Mouse (Mus musculus): ENCODE data around the gene Sphk1. TPM values are rescaled to one million over a fixed set of nuclear protein-coding genes. Genes with fewer than 3 reads are reported as not detected.

Gene Sphk1
- polyA plus RNA-seq, 1 experiment from 2014 or later, result 2.7 TPM

DNA sequence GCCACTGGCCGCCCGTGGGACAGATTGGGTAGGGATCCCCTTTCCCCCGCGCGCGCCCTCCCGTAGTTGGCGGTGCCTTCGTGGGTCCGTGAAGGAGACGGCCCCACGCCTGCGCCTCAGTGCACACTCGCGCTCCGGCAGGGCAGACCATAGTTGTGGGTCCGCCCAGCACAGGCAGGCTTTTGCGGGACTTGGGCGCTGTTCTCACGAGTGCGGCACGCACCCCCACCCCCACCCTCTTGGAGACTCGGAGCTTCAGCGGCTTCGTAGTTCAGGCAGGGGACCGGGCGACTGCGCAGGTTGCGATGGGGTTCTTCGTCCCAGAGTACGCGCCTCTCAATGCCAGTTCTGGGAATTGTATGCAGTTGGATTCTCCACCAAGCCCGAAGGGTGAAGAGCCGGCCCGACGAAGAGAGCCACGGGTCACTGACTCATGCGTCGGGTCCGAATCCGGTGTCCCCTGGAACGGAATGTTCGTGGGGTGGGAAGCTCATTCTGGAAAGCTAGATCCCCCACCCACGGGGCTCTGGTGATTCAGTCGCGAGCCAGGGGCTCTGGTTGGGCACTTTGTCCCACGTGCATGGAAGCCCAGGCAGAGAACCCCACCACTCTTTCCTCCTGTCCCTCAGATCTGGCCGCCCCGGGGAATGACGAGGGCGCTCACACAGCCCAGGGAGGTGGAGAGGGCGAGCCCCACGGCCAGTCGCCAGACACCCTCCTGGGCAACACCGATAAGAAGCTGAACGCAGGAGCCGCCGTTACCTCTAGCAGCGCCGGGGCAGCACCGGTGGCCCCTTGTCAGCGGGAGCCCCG, 2.8 kb downstream of the Sphk1 start:
- Histone ChIP-seq H3K27me3 (ENCODE audit: insufficient read depth, poor library complexity, severe bottlenecking) (peaks cover 64% of the 10 kb centered on the region), H3K4me3 (peak overlapping the region; percentile 72), H3K27ac (peak overlapping the region; percentile 65), H3K36me3 (peaks cover 11% of the 10 kb centered on the region), H3K4me1 (peaks cover 74% of the 10 kb centered on the region), H3K9me3 (no peaks in the 10 kb centered on the region)
- WGBS, result 1% methylated on average over 63 of the region's 63 CpGs
- peak; percentile 87 for DNase-seq (ENCODE audit: low spot score)

DNA sequence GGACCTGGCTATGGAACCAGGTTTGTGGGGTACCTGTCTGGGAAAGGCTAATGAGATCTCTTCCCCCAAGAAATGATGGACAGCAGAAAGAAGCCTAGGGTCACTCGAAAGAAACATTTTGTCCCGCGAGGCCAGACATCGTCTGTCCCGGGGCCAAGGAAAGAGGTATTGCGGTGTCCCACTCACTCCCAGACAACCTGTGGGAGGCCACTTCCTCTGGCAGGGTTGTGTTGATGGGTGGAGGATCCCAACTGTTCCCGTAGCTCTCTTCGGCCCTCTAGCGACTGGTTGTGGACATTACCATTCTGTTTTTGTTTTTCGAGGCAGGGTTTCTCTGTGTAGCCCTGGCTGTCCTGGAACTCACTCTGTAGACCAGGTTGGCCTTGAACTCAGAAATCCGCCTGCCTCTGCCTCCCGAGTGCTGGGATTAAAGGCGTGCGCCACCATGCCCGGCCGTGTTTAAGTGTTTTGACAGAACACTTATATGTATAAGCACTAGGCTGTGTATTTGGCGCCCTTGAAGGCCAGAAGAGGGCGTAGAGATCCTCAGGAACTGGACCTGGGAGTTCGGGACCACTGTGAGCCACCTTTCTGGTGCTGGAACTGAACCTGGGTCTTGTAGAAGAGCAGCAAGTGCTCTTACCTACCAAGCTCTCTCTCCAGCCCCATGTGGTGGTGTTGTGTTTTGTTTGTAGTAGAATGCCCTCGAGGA, 3.6 kb downstream of the Sphk1 start:
- Histone ChIP-seq H3K4me3 (peak overlapping the region; percentile 72), H3K4me1 (peaks cover 80% of the 10 kb centered on the region), H3K36me3 (peaks cover 19% of the 10 kb centered on the region), H3K27me3 (ENCODE audit: insufficient read depth, poor library complexity, severe bottlenecking) (peaks cover 62% of the 10 kb centered on the region), H3K27ac (peak overlapping the region; percentile 65; the same call in 1 of the 2 replicates), H3K9me3 (no peaks in the 10 kb centered on the region)
- peak; percentile 92 for DNase-seq (ENCODE audit: low spot score)
- WGBS, result 17% methylated on average over 20 of the region's 20 CpGs

DNA sequence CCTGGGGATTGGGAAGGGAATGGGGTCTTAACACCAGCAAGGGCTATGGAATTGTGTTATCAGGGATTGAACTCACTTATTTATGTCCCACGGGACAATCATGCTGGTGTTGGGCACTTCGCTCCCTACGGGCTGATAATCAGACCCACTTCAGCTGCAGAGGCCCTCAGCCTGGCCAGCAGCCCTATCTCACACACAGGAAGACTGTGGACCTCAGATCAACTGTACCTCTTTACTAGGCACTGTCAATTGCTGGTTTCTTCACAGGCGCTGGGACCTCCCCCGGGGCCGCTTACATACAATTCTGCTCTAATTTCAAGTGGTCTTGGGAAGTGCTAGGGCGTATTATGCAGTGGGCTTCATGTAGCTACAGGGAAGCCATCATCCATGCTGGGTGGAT, 6.0 kb downstream of the Sphk1 start:
- Histone ChIP-seq H3K4me3 (no peak overlapping the region), H3K4me1 (peaks cover 63% of the 10 kb centered on the region), H3K9me3 (no peaks in the 10 kb centered on the region), H3K27ac (0 out of 2 replicates have a peak overlapping the region, but pooled peaks have one; percentile 31), H3K27me3 (ENCODE audit: insufficient read depth, poor library complexity, severe bottlenecking) (peaks cover 42% of the 10 kb centered on the region), H3K36me3 (peaks cover 43% of the 10 kb centered on the region)
- 59% methylated on average over 7 of the region's 7 CpGs for WGBS
- DNase-seq (ENCODE audit: low spot score), result no peak

DNA sequence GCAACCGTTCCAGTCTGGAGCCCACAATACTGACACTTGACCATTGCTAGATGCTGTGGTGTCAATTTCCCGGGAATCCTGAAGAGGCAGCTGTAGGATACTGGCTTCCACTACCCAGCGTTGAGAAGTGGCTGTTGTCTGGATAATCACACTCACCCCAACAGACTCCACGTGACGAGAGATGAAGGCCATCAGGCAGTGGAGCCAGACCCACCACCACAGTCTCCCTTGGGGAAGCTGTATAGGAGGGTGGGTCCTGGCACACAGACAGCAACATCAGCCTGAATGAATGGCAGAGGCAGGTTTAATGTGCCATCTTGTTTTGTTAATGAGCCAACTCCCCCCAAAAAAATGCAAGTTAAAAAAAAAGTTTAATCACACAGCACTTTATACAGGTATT, 6.7 kb downstream of the Sphk1 start:
- 46% methylated on average over 5 of the region's 5 CpGs for WGBS
- Histone ChIP-seq H3K4me1 (peaks cover 56% of the 10 kb centered on the region), H3K27ac (0 out of 2 replicates have a peak overlapping the region, but pooled peaks have one; percentile 31), H3K27me3 (ENCODE audit: insufficient read depth, poor library complexity, severe bottlenecking) (peaks cover 35% of the 10 kb centered on the region), H3K36me3 (peaks cover 50% of the 10 kb centered on the region), H3K9me3 (no peaks in the 10 kb centered on the region), H3K4me3 (no peak overlapping the region)
- no peak for DNase-seq (ENCODE audit: low spot score)

DNA sequence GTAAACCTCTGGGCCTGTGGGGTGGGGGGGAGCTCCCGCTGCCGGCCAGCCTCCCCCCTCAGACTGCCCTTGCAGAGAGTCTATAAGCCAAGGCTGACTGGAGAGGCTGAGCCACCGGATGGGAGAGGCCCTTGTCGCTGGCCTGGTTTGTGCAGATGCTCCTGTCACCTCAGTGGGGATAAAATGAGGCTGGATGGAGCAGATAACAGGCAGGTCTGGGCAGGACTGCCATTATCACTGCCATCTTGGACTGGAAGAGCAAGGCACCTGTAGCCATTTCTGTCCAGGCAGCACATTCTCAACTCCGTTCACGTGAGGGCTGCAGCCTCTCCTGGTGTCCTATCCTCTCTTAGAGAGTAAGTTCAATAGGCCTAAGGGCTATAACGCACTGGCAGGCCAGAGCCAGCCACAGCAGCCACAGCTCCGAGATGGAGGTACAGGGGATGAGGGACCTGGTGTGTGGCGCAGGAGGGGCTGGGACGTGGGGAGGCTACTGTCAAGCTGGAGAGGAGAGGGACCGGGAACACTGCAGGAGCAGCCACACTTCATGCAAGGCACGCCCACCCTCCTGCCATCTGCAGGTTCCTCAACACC, 7.5 kb downstream of the Sphk1 start:
- Histone ChIP-seq H3K36me3 (peaks cover 58% of the 10 kb centered on the region), H3K4me3 (no peak overlapping the region), H3K9me3 (no peaks in the 10 kb centered on the region), H3K4me1 (peaks cover 48% of the 10 kb centered on the region), H3K27ac (no peak overlapping the region), H3K27me3 (ENCODE audit: insufficient read depth, poor library complexity, severe bottlenecking) (peaks cover 27% of the 10 kb centered on the region)
- 79% methylated on average over 12 of the region's 12 CpGs for WGBS
- no peak for DNase-seq (ENCODE audit: low spot score)

DNA sequence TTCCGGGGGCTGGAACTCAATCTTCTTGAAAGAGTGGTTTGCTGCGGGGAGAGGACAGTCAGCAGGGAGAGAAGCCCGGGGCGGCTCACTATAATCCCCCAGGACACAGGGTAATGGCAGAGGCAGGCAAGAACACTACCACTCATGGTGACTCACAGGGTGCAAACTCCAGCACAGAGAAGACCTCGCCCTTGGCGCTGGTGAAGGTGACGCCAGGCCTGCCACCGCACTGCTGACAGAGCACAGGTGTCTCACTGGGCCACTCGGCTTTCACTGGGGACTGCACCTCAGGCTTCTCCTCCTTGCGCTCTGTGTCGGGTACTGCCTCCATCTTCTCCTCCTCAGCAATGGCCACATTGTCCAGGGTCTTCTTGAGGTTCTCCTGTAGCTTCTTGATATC, 10.5 kb downstream of the Sphk1 start:
- no peak overlapping the region for H3K4me3 ChIP-seq
- H3K27ac ChIP-seq, result no peak overlapping the region
- no peak for DNase-seq (ENCODE audit: low spot score)
- 97% methylated on average over 11 of the region's 11 CpGs for WGBS
- H3K36me3 ChIP-seq, result peaks cover 88% of the 10 kb centered on the region
- peaks cover 2% of the 10 kb centered on the region; the same call in 1 of the 2 replicates for H3K27me3 ChIP-seq (ENCODE audit: insufficient read depth, poor library complexity, severe bottlenecking)
- no peaks in the 10 kb centered on the region for H3K9me3 ChIP-seq
- H3K4me1 ChIP-seq, result peaks cover 24% of the 10 kb centered on the region

DNA sequence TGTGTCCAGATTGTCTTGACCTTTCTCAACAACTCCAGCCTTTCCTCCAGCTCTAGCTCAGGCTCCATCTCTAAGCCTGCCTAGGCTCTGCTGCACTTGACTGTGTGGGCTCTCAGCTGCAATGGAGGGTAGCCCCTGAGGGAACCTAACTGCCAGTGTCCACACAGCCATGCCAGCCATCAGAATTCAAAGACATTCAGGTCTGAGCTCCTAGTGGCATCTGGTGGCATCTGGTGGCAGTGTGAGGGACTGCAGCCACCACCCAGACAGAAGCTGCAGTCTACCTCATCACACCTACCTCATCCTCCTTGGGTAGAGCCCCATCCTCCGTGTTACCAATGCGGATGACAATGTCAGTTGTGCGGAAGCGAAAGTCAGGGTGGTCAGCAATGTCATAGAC, 12.4 kb downstream of the Sphk1 start:
- H3K4me1 ChIP-seq, result peaks cover 10% of the 10 kb centered on the region; the same call in 1 of the 2 replicates
- H3K4me3 ChIP-seq, result no peak overlapping the region; the same call in 1 of the 2 replicates
- 82% methylated on average over 4 of the region's 4 CpGs for WGBS
- no peak overlapping the region for H3K27ac ChIP-seq
- DNase-seq (ENCODE audit: low spot score), result no peak
- H3K9me3 ChIP-seq, result no peaks in the 10 kb centered on the region
- peaks cover 97% of the 10 kb centered on the region for H3K36me3 ChIP-seq
- no peaks in the 10 kb centered on the region for H3K27me3 ChIP-seq (ENCODE audit: insufficient read depth, poor library complexity, severe bottlenecking)

DNA sequence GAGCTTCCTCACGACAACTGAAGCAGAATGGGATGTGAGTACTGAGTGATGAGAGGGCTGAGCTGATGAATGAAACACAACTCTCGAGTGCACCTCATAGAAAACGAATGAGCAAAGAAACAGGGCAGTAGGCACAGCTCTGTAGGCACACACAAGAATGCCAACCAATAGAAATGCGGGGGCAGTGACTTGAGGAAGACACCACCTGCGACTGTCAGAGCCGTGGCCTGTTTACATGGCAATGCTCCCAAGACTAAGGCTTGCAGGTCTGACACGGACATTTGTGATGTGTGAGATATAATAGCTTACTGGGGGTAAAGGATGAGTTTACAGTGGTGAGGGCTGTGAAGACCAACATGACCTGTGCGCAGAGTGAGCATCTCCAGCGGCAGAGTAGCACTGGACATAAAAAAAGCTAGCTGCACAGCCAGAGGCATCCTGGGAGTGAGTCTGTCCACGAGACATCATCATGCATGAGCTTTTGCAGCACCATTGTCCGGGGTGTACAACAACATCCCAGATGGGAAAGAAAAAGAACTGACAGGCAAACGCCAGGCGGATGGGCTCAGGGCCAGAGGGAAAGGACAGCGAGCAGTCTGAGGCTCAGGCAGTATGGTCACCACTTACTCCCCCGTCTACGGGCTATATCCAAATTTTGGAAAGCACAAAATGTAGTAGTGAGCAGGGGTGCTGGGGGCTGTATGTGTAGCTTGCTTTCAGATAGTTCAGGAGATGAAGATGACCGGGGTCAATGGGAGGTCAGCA, 16.8 kb downstream of the Sphk1 start:
- Histone ChIP-seq H3K4me3 (no peak overlapping the region), H3K9me3 (no peaks in the 10 kb centered on the region), H3K36me3 (peaks cover 54% of the 10 kb centered on the region), H3K27ac (no peak overlapping the region), H3K27me3 (ENCODE audit: insufficient read depth, poor library complexity, severe bottlenecking) (no peaks in the 10 kb centered on the region), H3K4me1 (peaks cover 41% of the 10 kb centered on the region)
- no peak for DNase-seq (ENCODE audit: low spot score)
- 84% methylated on average over 17 of the region's 17 CpGs for WGBS

DNA sequence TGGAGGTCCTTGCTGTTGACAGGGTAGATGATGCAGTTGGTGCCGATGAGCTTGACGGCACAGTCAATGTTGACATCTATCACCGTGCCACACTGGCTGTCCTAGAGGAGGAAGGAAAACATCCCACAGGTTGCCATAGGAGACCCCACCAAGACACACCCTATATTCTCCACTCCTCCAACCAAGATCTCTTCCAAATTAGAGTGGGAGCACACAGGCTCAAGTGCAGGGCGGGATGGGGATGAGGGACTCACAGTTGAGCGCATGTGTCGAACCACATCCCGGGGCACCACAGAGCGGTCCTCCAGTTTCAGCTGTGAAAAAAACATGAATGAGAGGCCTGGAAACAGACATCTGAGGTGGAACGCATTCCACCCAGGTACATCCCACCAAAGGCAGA, 18.1 kb downstream of the Sphk1 start:
- no peak overlapping the region for H3K4me3 ChIP-seq
- WGBS, result 92% methylated on average over 9 of the region's 9 CpGs
- H3K36me3 ChIP-seq, result peaks cover 46% of the 10 kb centered on the region
- H3K9me3 ChIP-seq, result no peaks in the 10 kb centered on the region
- no peaks in the 10 kb centered on the region for H3K27me3 ChIP-seq (ENCODE audit: insufficient read depth, poor library complexity, severe bottlenecking)
- H3K4me1 ChIP-seq, result peaks cover 54% of the 10 kb centered on the region
- peak overlapping the region; percentile 83; the same call in 1 of the 2 replicates for H3K27ac ChIP-seq
- no peak for DNase-seq (ENCODE audit: low spot score)

DNA sequence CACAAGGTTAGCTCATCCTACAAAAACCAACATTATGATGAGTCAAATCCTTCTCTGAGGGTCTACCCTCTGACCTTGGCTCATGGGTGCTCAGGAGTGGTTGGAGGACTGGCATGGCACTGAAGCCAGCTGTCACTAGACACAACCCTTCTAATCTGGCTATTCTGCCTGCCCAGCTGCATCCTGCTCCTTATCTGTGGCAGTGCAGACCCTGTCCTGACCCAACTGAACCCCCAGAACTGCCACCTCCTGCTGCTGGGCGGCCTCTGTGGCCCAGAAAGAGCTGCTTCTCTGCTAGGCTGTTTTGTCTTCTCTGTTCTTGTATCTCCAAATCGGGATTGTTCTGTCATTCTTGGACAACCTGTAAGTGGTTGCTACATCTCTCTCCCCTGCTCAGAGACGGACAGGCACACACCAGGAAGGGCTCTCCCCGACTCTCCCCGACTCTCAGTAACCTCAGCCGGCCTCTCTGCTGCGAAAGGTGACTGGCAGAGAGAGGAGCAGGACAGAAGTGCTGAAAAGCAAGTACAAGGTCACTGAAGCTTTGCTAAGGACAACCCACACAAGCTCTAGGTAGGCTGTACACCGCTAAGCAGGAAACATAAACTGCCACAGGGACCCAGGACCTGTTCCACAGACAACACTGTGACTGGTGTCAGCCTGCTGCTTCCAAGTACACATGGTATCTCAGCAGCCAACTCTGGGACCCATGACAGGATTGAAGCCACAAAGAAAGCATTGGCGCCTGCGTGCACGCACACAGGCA, 18.7 kb downstream of the Sphk1 start:
- Histone ChIP-seq H3K4me1 (peaks cover 61% of the 10 kb centered on the region), H3K4me3 (no peak overlapping the region), H3K27ac (peak overlapping the region; percentile 83), H3K36me3 (peaks cover 40% of the 10 kb centered on the region), H3K27me3 (ENCODE audit: insufficient read depth, poor library complexity, severe bottlenecking) (no peaks in the 10 kb centered on the region), H3K9me3 (no peaks in the 10 kb centered on the region)
- DNase-seq (ENCODE audit: low spot score), result no peak
- 56% methylated on average over 11 of the region's 11 CpGs for WGBS

DNA sequence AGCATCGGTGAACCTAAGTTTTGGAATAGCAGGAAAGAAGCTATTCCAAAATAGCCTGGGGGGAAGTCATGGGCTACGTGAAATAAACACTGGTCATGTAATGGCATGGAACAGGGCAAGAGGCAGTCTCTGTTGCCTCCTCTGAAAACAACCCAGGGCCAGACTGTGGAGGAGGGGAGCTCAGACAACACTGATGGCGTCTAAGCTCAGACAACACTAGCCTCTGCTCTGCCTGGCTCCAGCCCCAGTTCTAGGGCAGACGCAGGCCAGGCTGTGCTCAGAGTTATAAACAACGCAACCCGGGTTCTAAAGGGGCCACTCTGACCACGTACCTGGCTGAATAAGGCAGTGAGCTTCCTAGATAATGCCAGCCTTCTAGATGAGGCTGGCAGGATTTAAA, 20.0 kb downstream of the Sphk1 start:
- no peaks in the 10 kb centered on the region for H3K27me3 ChIP-seq (ENCODE audit: insufficient read depth, poor library complexity, severe bottlenecking)
- peaks cover 27% of the 10 kb centered on the region for H3K36me3 ChIP-seq
- no peak for DNase-seq (ENCODE audit: low spot score)
- H3K4me1 ChIP-seq, result peaks cover 74% of the 10 kb centered on the region
- no peak overlapping the region for H3K4me3 ChIP-seq
- WGBS, result 46% methylated on average over 7 of the region's 7 CpGs
- H3K9me3 ChIP-seq, result no peaks in the 10 kb centered on the region
- peak overlapping the region; percentile 83 for H3K27ac ChIP-seq

DNA sequence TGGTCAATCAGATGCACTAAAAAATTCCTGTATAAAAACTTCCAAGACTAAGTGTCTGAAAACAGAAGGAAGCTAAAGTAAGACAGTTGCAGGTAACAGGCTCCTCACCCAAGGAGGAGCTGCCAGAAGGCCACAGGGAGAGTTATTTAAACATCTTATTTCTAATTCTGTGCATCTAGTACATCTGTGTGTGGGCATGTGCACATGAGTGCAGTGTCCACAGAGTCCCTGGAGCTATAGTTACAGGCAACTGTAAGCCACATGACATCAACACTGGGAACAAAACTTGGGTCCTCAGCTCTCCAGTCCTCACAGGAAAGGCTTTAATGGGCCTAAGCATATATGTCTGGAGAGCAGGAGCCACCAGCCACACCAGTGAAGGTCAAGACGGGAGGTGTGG, 21.5 kb downstream of the Sphk1 start:
- Histone ChIP-seq H3K4me3 (no peak overlapping the region), H3K4me1 (peaks cover 88% of the 10 kb centered on the region)
- 80% methylated on average over 1 of the region's 1 CpGs for WGBS

More for the DNA sequence above, 21.5 kb downstream of the Sphk1 start:
- Histone ChIP-seq H3K9me3 (no peaks in the 10 kb centered on the region), H3K27ac (peak overlapping the region; percentile 83; the same call in 1 of the 2 replicates), H3K27me3 (ENCODE audit: insufficient read depth, poor library complexity, severe bottlenecking) (no peaks in the 10 kb centered on the region), H3K36me3 (peaks cover 12% of the 10 kb centered on the region)
- DNase-seq (ENCODE audit: low spot score), result no peak
